Mouse (Mus musculus) heart, postnatal 0 days (tissue): ENCODE results near the gene Aspg.

Source experiments
- CTCF ChIP-seq: IDR thresholded peaks from 2 replicates; pipeline ENCODE4 v1.5.1; 2016; ENCODE audit warnings: antibody characterized with exemption, control low read depth, low read depth
- EP300 ChIP-seq: IDR thresholded peaks from 2 replicates; pipeline ENCODE4 v1.6.1; 2016; ENCODE audit warnings: antibody characterized with exemption, low read depth

- TF ChIP-seq CTCF (no peak), EP300 (no peak)
Measured at GRCm38 (mm10) chr12:112151980-112152362, 45.5 kb downstream of the Aspg start.
